Mouse (Mus musculus) limb, embryonic 14.5 days (tissue): ENCODE measurements around the gene Cd44. TPM values are rescaled to one million over a fixed set of nuclear protein-coding genes. Genes with fewer than 3 reads are reported as not detected.
A peak's percentile ranks its signal among the peaks of the same experiment; 100 is the strongest.

ENCODE experiments used
- ATAC-seq: fragments of 200-750 bp; cut with Nextera tagmentation; 2 replicates; pipeline ENCODE4 v1.8.0; 2017; ENCODE audit warnings: low read depth, moderate number of reproducible peaks, moderate TSS enrichment; ENCODE audit not compliant: low FRiP score
- DNase-seq: peaks from one replicate; pipeline ENCODE4 v3.0.0-alpha.2; 2015; ENCODE audit warnings: low spot score
- H3K27ac ChIP-seq: fragments of 300-500 bp; sonication (generic); replicated peaks from 2 replicates; pipeline ENCODE4 v1.5.1; 2014; ENCODE audit warnings: low read depth, mild to moderate bottlenecking, low read length, moderate library complexity, mixed read lengths
- H3K27me3 ChIP-seq: fragments of 300-500 bp; sonication (generic); 2 replicates; pipeline ENCODE4 v1.6.1; 2014; ENCODE audit warnings: low read length, mixed read lengths; ENCODE audit not compliant: control insufficient read depth, insufficient read depth
- H3K36me3 ChIP-seq: fragments of 300-500 bp; sonication (generic); 2 replicates; pipeline ENCODE4 v1.6.1; 2014; ENCODE audit warnings: mild to moderate bottlenecking, low read length, moderate library complexity, mixed read lengths; ENCODE audit not compliant: control insufficient read depth, insufficient read depth
- H3K4me1 ChIP-seq: fragments of 300-500 bp; sonication (generic); 2 replicates; pipeline ENCODE4 v1.6.1; 2014; ENCODE audit warnings: antibody characterized with exemption, low read length, mixed read lengths; ENCODE audit not compliant: control insufficient read depth, insufficient read depth
- H3K4me2 ChIP-seq: fragments of 300-500 bp; sonication (generic); replicated peaks from 2 replicates; pipeline ENCODE4 v1.6.1; 2014; ENCODE audit warnings: low read depth, mild to moderate bottlenecking, low read length, moderate library complexity; ENCODE audit not compliant: severe bottlenecking
- H3K4me3 ChIP-seq: fragments of 300-500 bp; sonication (generic); replicated peaks from 2 replicates; pipeline ENCODE4 v1.5.1; 2014; ENCODE audit warnings: low read length
- H3K9ac ChIP-seq: fragments of 300-500 bp; sonication (generic); 2 replicates; pipeline ENCODE4 v1.6.1; 2014; ENCODE audit warnings: mild to moderate bottlenecking, low read depth, low read length, moderate library complexity; ENCODE audit not compliant: severe bottlenecking
- H3K9me3 ChIP-seq: fragments of 300-500 bp; sonication (generic); 2 replicates; pipeline ENCODE4 v1.6.1; 2016; ENCODE audit warnings: low read length; ENCODE audit not compliant: control insufficient read depth
- POLR2A ChIP-seq: fragments of 200-500 bp; IDR thresholded peaks from 2 replicates; pipeline ENCODE4 v1.8.0; 2012; ENCODE audit warnings: inconsistent platforms, mild to moderate bottlenecking, moderate library complexity, borderline replicate concordance; ENCODE audit not compliant: insufficient read depth, insufficient read length; ENCODE audit errors: extremely low read depth
- WGBS: fragments of 180-500 bp; shearing (Covaris S2); extraction: QIAGEN DNeasy Blood & Tissue Kit; methylation state at CpG from one replicate; pipeline ENCODE4 v1.1.7; 2014; 5-methylcytosine and 5-hydroxymethylcytosine counted together
- polyA plus RNA-seq, 2 experiments: library from polyadenylated mRNA; depleted of rRNA in 1 of 2; stranded (reverse) in 1 of 2; unstranded in 1 of 2; fragments of >200 nt; fragmentation: Nextera tagmentation in 1 of 2; extraction: Ambion mirVana in 1 of 2; gene quantifications; 2 replicates each; pipeline versions ENCODE4 v1.2.1 to v1.2.3; 2012 to 2014

Cd44 gene
- polyA plus RNA-seq, 2 experiments = 29.3 to 46.3 TPM

- Histone ChIP-seq H3K4me1 (no peaks in the 10 kb centered on the region), H3K36me3 (no peaks in the 10 kb centered on the region), H3K4me3 (no peak overlapping the region), H3K9ac (no peak overlapping the region), H3K27me3 (no peaks in the 10 kb centered on the region), H3K4me2 (no peak overlapping the region), H3K9me3 (no peaks in the 10 kb centered on the region), H3K27ac (no peak overlapping the region)
- DNase-seq (no peak), ATAC-seq (no peak)
- WGBS = 73% methylated on average over 2 of the region's 2 CpGs
- no peak for TF ChIP-seq POLR2A
Observed at GRCm38 (mm10) chr2:102798149-102798548, 103.3 kb downstream of the Cd44 start.

- Histone ChIP-seq H3K4me1 (peaks cover 7% of the 10 kb centered on the region; the same call in 1 of the 2 replicates), H3K9me3 (no peaks in the 10 kb centered on the region), H3K9ac (no peak overlapping the region), H3K36me3 (no peaks in the 10 kb centered on the region), H3K27me3 (no peaks in the 10 kb centered on the region), H3K4me3 (no peak overlapping the region), H3K4me2 (no peak overlapping the region), H3K27ac (no peak overlapping the region)
- WGBS = 91% methylated on average over 3 of the region's 3 CpGs
- no peak for ATAC-seq
- no peak for DNase-seq
- no peak for TF ChIP-seq POLR2A
Observed at GRCm38 (mm10) chr2:102795034-102795433, 106.4 kb downstream of the Cd44 start.

- H3K27me3 ChIP-seq = no peaks in the 10 kb centered on the region
- H3K4me1 ChIP-seq = peaks cover 7% of the 10 kb centered on the region; the same call in 1 of the 2 replicates
- H3K9ac ChIP-seq = no peak overlapping the region
- no peak overlapping the region for H3K4me2 ChIP-seq
- no peak overlapping the region for H3K27ac ChIP-seq
- WGBS = 32% methylated on average over 6 of the region's 6 CpGs
- TF ChIP-seq POLR2A = no peak
- no peak overlapping the region for H3K4me3 ChIP-seq
- no peaks in the 10 kb centered on the region for H3K9me3 ChIP-seq
- ATAC-seq (no peak; the same call in 1 of the 2 replicates), DNase-seq (peak; percentile 50)
- no peaks in the 10 kb centered on the region for H3K36me3 ChIP-seq
Observed at GRCm38 (mm10) chr2:102792804-102793203, 108.7 kb downstream of the Cd44 start.

GRCm38 (mm10) chr2:102791641-102792040 lies 109.8 kb downstream of the Cd44 start:
- H3K4me1 ChIP-seq = peaks cover 7% of the 10 kb centered on the region; the same call in 1 of the 2 replicates
- DNase-seq (no peak), ATAC-seq (no peak)
- no peaks in the 10 kb centered on the region for H3K36me3 ChIP-seq
- no peak overlapping the region for H3K9ac ChIP-seq
- no peak for TF ChIP-seq POLR2A
- no peaks in the 10 kb centered on the region for H3K27me3 ChIP-seq
- no peaks in the 10 kb centered on the region for H3K9me3 ChIP-seq
- no peak overlapping the region for H3K4me2 ChIP-seq
- no peak overlapping the region for H3K27ac ChIP-seq
- 78% methylated on average over 2 of the region's 2 CpGs for WGBS
- H3K4me3 ChIP-seq = no peak overlapping the region

GRCm38 (mm10) chr2:102785696-102786095 lies 115.8 kb downstream of the Cd44 start:
- 0 out of 2 replicates have a peak, but pooled peaks cover 4% of the 10 kb centered on the region for H3K4me1 ChIP-seq
- TF ChIP-seq POLR2A = no peak
- no peak overlapping the region for H3K4me3 ChIP-seq
- H3K9ac ChIP-seq = no peak overlapping the region
- H3K36me3 ChIP-seq = no peaks in the 10 kb centered on the region
- ATAC-seq (no peak), DNase-seq (no peak)
- no peaks in the 10 kb centered on the region for H3K27me3 ChIP-seq
- H3K9me3 ChIP-seq = no peaks in the 10 kb centered on the region
- WGBS = 65% methylated on average over 4 of the region's 4 CpGs
- no peak overlapping the region for H3K27ac ChIP-seq
- H3K4me2 ChIP-seq = no peak overlapping the region

- WGBS = 81% methylated on average over 7 of the region's 7 CpGs
- Histone ChIP-seq H3K27ac (no peak overlapping the region), H3K4me1 (0 out of 2 replicates have a peak, but pooled peaks cover 4% of the 10 kb centered on the region), H3K36me3 (no peaks in the 10 kb centered on the region), H3K9me3 (no peaks in the 10 kb centered on the region), H3K9ac (no peak overlapping the region), H3K27me3 (no peaks in the 10 kb centered on the region), H3K4me3 (no peak overlapping the region), H3K4me2 (no peak overlapping the region)
- no peak for DNase-seq
- TF ChIP-seq POLR2A = no peak
- ATAC-seq = no peak
Observed at GRCm38 (mm10) chr2:102782751-102783150, 118.7 kb downstream of the Cd44 start.
